Mouse (Mus musculus) ES-Bruce4 (cell line): Measurements from ENCODE around the gene Cbfb.

Experiments used
- CTCF ChIP-seq: IDR thresholded peaks from one replicate; pipeline ENCODE4 v1.8.1; 2011; ENCODE audit warnings: low read depth, low read length
- EP300 ChIP-seq: IDR thresholded peaks from 2 replicates; pipeline ENCODE4 v1.6.1; 2011; ENCODE audit warnings: low read depth, low read length; ENCODE audit not compliant: insufficient read depth
- POLR2A ChIP-seq: IDR thresholded peaks from one replicate; pipeline ENCODE4 v1.8.1; 2011; ENCODE audit warnings: low read length; ENCODE audit not compliant: insufficient read depth

- no peak; the same call in 1 of the 2 replicates for TF ChIP-seq EP300
- peak; percentile 33 for TF ChIP-seq CTCF
- no peak for TF ChIP-seq POLR2A
These were observed 88.6 kb downstream of the Cbfb start for GRCm38 (mm10) chr8:105258911-105259720.
